Mouse (Mus musculus) skeletal muscle tissue, adult 2 months (tissue): ENCODE data around the gene Olfr1020.

Experiments
- DNase-seq: peaks from one replicate; pipeline ENCODE4 v3.0.0-alpha.2; 2012; ENCODE audit warnings: low read depth, low spot score

The Olfr1020 gene

DNA sequence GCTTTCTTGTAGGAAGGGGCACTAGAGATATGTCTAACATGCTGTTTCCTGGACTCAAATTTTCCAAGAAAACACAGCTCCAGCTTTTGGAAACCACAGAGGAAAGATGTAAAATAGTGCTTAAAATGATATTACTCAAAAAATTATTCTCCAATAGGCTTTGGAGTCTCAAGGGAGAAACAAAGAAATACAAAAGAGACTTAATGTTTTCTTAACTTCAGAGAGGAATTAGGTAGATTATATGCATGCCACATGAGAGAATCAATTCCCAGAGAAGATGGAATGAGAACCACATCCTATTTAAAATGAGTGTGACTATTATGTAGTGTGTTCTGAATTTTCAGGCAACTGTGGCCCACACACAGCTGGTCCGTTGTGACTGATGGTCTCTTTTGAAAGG, at the start of gene Olfr1020:
TSS of gene Olfr1020 (plus strand) at position 301 of the 400 bp plus-strand sequence.
- DNase-seq = no peak

DNA sequence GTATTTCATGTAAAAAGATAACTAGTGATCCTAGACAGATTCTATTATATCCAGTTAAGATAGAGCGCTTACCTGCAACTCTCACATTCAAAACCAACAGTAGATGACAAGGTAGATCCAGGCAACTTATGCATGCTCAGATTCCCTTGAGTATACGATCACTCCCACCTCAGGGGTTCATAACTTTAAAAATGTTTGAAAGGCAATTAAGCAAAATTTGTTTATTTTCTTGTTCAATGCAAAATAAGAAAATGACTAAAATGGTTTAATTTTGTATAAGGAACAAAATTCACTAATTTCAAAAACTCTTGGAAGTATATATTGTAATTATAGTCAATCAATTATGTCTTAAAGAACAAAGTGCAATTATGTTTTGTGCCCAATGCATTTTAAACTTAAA, 44.4 kb upstream of the Olfr1020 start, which contains the start of gene Olfr1016:
TSS of gene Olfr1016 (minus strand) at position 101 of the 400 bp plus-strand sequence.
- no peak for DNase-seq

GRCm38 (mm10) chr2:85804501-85804900, 42.3 kb upstream of the Olfr1020 start:
- DNase-seq = no peak

DNA sequence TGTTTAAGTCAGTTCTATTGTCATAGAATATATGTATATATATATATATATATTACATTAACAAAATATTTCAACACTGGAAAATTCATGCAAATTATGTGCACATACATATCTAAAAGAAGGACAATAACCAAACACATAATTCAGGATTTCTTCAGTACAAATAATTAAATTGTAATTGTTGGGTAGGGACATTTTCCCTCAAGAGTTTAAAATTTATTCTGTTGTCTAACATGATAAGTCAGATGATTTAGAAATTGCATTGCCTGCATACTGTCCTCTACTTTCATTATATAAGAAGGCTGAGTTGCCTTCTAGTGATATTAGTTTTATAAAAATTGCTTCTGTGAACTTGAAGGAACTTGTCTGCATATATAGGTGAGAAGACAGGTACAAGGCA, 28.7 kb upstream of the Olfr1020 start, which contains the start of gene Olfr1018:
TSS of gene Olfr1018 (plus strand) at position 301 of the 400 bp plus-strand sequence.
- DNase-seq = no peak

GRCm38 (mm10) chr2:85845383-85845782, 1.4 kb upstream of the Olfr1020 start, which contains the start of gene Olfr1019:
Olfr1019 (minus strand) TSS chr2:85845483.
- DNase-seq = no peak

- no peak for DNase-seq
Measured at GRCm38 (mm10) chr2:85868294-85868693, 21.5 kb downstream of the Olfr1020 start, which contains the start of gene Olfr1022. Olfr1022 (plus strand) TSS chr2:85868594.

- no peak for DNase-seq
Measured at GRCm38 (mm10) chr2:85885340-85885739, 38.5 kb downstream of the Olfr1020 start, which contains the start of gene Olfr1023. Olfr1023 (plus strand) TSS chr2:85885640.
